Mouse (Mus musculus) limb, embryonic 10.5 days (tissue): ENCODE measurements around the gene Btnl2. TPM values are rescaled to one million over a fixed set of nuclear protein-coding genes. Genes with fewer than 3 reads are reported as not detected.

Source experiments
- DNase-seq: peaks from one replicate; pipeline ENCODE4 v3.0.0-alpha.2; 2017; ENCODE audit warnings: low spot score
- H3K27ac ChIP-seq: fragments of 300-500 bp; sonication (generic); 2 replicates; pipeline ENCODE4 v1.5.1; 2016; ENCODE audit warnings: mild to moderate bottlenecking
- H3K27me3 ChIP-seq: fragments of 300-500 bp; sonication (generic); 2 replicates; pipeline ENCODE4 v1.6.1; 2016; ENCODE audit warnings: low read depth, mild to moderate bottlenecking; ENCODE audit not compliant: poor library complexity, severe bottlenecking
- H3K36me3 ChIP-seq: fragments of 300-500 bp; sonication (generic); 2 replicates; pipeline ENCODE4 v1.6.1; 2016; ENCODE audit warnings: mild to moderate bottlenecking, moderate library complexity
- H3K4me1 ChIP-seq: fragments of 300-500 bp; sonication (generic); 2 replicates; pipeline ENCODE4 v1.6.1; 2016
- H3K4me3 ChIP-seq: fragments of 300-500 bp; sonication (generic); 2 replicates; pipeline ENCODE4 v1.5.1; 2016; ENCODE audit warnings: mild to moderate bottlenecking, moderate library complexity
- H3K9me3 ChIP-seq: fragments of 300-500 bp; sonication (generic); replicated peaks from 2 replicates; pipeline ENCODE4 v1.6.1; 2016; ENCODE audit warnings: mild to moderate bottlenecking
- WGBS: fragments of 180-500 bp; shearing (Covaris S2); methylation state at CpG from one replicate; pipeline ENCODE4 v1.1.7; 2016; 5-methylcytosine and 5-hydroxymethylcytosine counted together
- polyA plus RNA-seq: library from polyadenylated mRNA; unstranded; fragments of >200 nt; fragmentation: Nextera tagmentation; extraction: Ambion mirVana; gene quantifications from 2 replicates; pipeline ENCODE4 v1.2.1, GENCODE M21; 2016

The Btnl2 gene
- polyA plus RNA-seq, 1 experiment from 2014 or later, result not detected

- DNase-seq, result no peak
- no peaks in the 10 kb centered on the region for H3K4me1 ChIP-seq
- WGBS, result 88% methylated on average over 3 of the region's 3 CpGs
- H3K36me3 ChIP-seq, result no peaks in the 10 kb centered on the region
- H3K27me3 ChIP-seq, result no peaks in the 10 kb centered on the region
- no peaks in the 10 kb centered on the region for H3K9me3 ChIP-seq
- H3K27ac ChIP-seq, result no peak overlapping the region
- no peak overlapping the region for H3K4me3 ChIP-seq
These were observed 9.2 kb downstream of the Btnl2 start for GRCm38 (mm10) chr17:34363676-34364310.

DNA sequence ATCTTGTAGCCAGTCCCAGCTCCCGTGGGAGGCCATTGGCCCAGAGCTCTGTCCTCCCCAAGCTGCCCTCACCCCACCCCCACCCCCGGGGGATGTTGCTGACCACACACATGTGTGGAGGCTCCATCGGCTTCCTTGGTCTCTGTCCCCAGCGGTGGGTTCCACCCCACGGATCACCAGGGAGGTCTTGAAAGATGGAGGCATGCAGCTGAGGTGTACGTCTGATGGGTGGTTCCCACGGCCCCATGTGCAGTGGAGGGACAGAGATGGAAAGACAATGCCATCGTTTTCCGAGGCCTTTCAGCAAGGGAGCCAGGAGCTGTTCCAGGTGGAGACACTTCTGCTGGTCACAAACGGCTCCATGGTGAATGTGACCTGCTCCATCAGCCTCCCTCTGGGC lies 10.4 kb downstream of the Btnl2 start:
- H3K27ac ChIP-seq, result no peak overlapping the region
- no peaks in the 10 kb centered on the region for H3K36me3 ChIP-seq
- H3K4me1 ChIP-seq, result no peaks in the 10 kb centered on the region
- no peak overlapping the region for H3K4me3 ChIP-seq
- no peaks in the 10 kb centered on the region for H3K9me3 ChIP-seq
- H3K27me3 ChIP-seq, result no peaks in the 10 kb centered on the region
- WGBS, result 81% methylated on average over 10 of the region's 10 CpGs
- DNase-seq, result no peak

DNA sequence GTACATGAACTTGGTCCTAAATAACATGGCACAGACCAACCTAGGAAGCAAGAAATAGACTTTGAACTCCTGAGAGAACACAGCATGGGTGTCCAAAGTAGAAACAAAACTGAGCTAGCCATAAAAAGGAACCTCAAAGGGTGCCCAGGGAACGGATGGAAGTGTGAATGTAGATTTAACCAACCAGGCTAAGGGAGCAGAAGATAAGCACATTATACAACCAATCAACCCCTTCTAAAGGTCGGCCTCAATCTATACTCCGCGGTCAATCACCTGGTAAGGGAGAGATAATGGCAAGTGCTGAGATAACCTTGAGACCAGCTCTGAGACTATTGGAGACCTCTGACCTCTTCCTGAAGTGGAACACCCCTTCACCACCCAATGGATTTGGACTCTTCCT lies 15.9 kb downstream of the Btnl2 start:
- no peaks in the 10 kb centered on the region for H3K27me3 ChIP-seq
- no peaks in the 10 kb centered on the region for H3K4me1 ChIP-seq
- no peak overlapping the region for H3K27ac ChIP-seq
- no peaks in the 10 kb centered on the region for H3K9me3 ChIP-seq
- 82% methylated on average over 4 of the region's 4 CpGs for WGBS
- H3K4me3 ChIP-seq, result no peak overlapping the region
- H3K36me3 ChIP-seq, result no peaks in the 10 kb centered on the region
- no peak for DNase-seq

DNA sequence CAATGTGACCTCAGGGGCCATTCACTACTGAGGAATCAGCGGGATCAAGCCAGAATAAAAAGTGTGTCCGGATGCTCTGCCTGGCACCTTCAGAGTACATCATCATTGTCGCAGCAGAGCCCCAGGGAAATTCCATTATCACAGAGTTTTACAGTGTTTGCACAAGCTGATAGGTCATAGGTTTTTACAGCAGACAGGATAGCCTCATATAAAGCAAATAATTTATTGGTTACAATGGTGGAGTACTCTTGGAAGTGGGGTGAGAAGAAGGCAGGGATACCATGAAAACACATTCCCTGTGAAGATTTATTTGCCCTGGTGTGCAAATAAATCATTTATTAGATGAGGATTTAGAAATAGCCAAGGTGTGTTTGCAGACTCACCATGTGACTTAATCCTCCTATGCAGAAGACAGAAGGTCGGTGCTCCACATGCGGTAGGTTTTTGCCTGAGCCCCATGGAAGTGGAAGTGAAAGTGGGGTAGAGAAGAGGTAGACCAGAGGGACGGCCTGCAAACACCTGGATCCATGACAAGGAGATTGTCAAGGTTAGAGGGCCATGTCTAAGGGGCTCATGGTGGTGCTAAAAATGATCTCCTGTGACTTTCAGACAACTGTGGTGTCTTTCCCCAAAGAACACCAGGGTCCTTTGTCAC lies 18.6 kb downstream of the Btnl2 start:
- WGBS, result 80% methylated on average over 6 of the region's 6 CpGs

GRCm38 (mm10) chr17:34376847-34377246 lies 22.2 kb downstream of the Btnl2 start, which contains the start of gene Btnl1:
TSS of gene Btnl1 (plus strand) at chr17:34377132.
- no peaks in the 10 kb centered on the region for H3K9me3 ChIP-seq
- WGBS, result 81% methylated on average over 2 of the region's 2 CpGs
- no peak within 1 kb of the TSS for H3K4me3 ChIP-seq
- no peak within 1 kb of the TSS for H3K27ac ChIP-seq
- no peak for DNase-seq
- no peaks in the 10 kb centered on the region for H3K4me1 ChIP-seq
- H3K36me3 ChIP-seq, result no peaks in the 10 kb centered on the region
- H3K27me3 ChIP-seq, result no peaks in the 10 kb centered on the region

More for the DNA sequence above, 18.6 kb downstream of the Btnl2 start:
- no peak overlapping the region for H3K4me3 ChIP-seq
- DNase-seq, result no peak
- no peak overlapping the region for H3K27ac ChIP-seq
- H3K36me3 ChIP-seq, result no peaks in the 10 kb centered on the region
- no peaks in the 10 kb centered on the region for H3K9me3 ChIP-seq
- H3K4me1 ChIP-seq, result no peaks in the 10 kb centered on the region
- no peaks in the 10 kb centered on the region for H3K27me3 ChIP-seq

DNA sequence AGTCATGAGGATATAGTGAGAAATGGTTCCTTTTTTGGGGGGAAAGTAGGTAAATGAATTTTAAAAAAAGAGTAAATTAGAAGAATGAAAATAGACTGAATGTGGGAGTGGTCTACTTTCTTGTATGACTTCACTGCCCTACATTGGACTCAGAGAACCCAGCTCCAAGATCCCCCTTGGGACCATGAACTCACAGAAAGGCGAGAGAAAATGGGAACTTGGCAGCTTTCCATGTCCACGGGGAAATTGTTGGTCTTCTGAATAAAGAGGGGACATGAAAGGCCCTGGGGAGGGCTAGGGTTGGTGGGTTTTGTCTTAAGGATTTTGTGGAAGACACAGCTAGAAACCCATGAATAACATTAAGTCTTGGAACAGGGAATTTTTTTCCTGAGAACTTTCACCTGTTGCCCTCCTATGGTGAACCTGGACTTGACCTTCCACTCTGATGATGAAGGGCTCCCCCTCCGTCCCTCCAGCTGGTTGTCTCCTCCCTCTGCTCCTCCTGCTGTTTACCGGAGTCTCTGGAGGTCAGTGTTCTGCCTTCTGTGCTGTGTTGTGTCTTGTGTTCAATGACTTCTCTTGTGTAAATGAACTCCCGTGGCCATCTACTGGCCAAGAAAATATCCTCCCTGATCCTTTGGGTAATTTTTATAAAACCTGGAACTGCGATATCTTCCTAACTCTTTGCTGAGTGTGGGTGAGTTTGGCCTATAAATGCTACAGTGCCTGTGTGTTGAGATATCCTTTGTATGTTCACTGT lies 23.0 kb downstream of the Btnl2 start:
- no peaks in the 10 kb centered on the region for H3K27me3 ChIP-seq
- no peaks in the 10 kb centered on the region for H3K4me1 ChIP-seq
- no peak overlapping the region for H3K27ac ChIP-seq
- no peak for DNase-seq
- no peaks in the 10 kb centered on the region for H3K36me3 ChIP-seq
- WGBS, result 71% methylated on average over 6 of the region's 6 CpGs
- H3K9me3 ChIP-seq, result no peaks in the 10 kb centered on the region
- no peak overlapping the region for H3K4me3 ChIP-seq

GRCm38 (mm10) chr17:34378716-34379115 lies 24.1 kb downstream of the Btnl2 start:
- H3K27me3 ChIP-seq, result no peaks in the 10 kb centered on the region
- 84% methylated on average over 2 of the region's 2 CpGs for WGBS

GRCm38 (mm10) chr17:34379451-34379850 lies 24.8 kb downstream of the Btnl2 start:
- Histone ChIP-seq H3K4me1 (no peaks in the 10 kb centered on the region), H3K4me3 (no peak overlapping the region), H3K9me3 (no peaks in the 10 kb centered on the region), H3K36me3 (no peaks in the 10 kb centered on the region), H3K27me3 (no peaks in the 10 kb centered on the region), H3K27ac (no peak overlapping the region)
- 88% methylated on average over 7 of the region's 7 CpGs for WGBS
- DNase-seq, result no peak

More at GRCm38 (mm10) chr17:34378716-34379115, 24.1 kb downstream of the Btnl2 start:
- Histone ChIP-seq H3K9me3 (no peaks in the 10 kb centered on the region), H3K4me1 (no peaks in the 10 kb centered on the region), H3K4me3 (no peak overlapping the region), H3K36me3 (no peaks in the 10 kb centered on the region), H3K27ac (no peak overlapping the region)
- DNase-seq, result no peak

DNA sequence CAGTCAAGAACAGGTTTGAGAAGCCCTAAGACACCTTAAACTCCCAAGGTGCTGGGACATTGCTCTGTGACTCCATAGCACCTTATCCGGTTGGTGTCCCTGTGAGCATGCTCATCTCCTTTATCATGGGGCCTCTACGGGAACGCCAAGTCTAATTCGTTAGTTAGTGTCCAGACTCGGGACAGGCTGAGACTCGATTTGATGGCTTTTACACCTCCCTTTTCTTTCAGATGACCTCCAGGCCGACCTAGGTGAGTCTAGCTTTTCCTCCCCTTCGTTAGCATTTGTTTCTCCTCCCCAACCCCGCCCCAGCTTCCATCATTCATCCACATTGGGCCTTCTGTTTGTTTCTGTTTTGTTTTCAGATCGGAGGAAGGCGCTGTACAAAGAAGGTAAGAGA lies 27.3 kb downstream of the Btnl2 start:
- DNase-seq, result no peak
- Histone ChIP-seq H3K9me3 (no peaks in the 10 kb centered on the region), H3K36me3 (no peaks in the 10 kb centered on the region), H3K27me3 (no peaks in the 10 kb centered on the region), H3K4me3 (no peak overlapping the region), H3K4me1 (no peaks in the 10 kb centered on the region), H3K27ac (no peak overlapping the region)
- WGBS, result 76% methylated on average over 11 of the region's 11 CpGs

GRCm38 (mm10) chr17:34383212-34383611 lies 28.6 kb downstream of the Btnl2 start:
- Histone ChIP-seq H3K9me3 (no peaks in the 10 kb centered on the region), H3K4me1 (no peaks in the 10 kb centered on the region), H3K27me3 (no peaks in the 10 kb centered on the region), H3K4me3 (no peak overlapping the region), H3K36me3 (no peaks in the 10 kb centered on the region), H3K27ac (no peak overlapping the region)
- WGBS, result 76% methylated on average over 7 of the region's 7 CpGs
- DNase-seq, result no peak

- H3K36me3 ChIP-seq, result no peaks in the 10 kb centered on the region
- 72% methylated on average over 3 of the region's 3 CpGs for WGBS
- no peaks in the 10 kb centered on the region for H3K9me3 ChIP-seq
- no peak for DNase-seq
- H3K4me1 ChIP-seq, result no peaks in the 10 kb centered on the region
- no peaks in the 10 kb centered on the region for H3K27me3 ChIP-seq
- no peak overlapping the region for H3K27ac ChIP-seq
- no peak overlapping the region for H3K4me3 ChIP-seq
These were observed 30.1 kb downstream of the Btnl2 start for GRCm38 (mm10) chr17:34384699-34385098.

- WGBS, result 91% methylated on average over 2 of the region's 2 CpGs
- no peak overlapping the region for H3K4me3 ChIP-seq
These were observed 32.0 kb downstream of the Btnl2 start for GRCm38 (mm10) chr17:34386656-34387055.

DNA sequence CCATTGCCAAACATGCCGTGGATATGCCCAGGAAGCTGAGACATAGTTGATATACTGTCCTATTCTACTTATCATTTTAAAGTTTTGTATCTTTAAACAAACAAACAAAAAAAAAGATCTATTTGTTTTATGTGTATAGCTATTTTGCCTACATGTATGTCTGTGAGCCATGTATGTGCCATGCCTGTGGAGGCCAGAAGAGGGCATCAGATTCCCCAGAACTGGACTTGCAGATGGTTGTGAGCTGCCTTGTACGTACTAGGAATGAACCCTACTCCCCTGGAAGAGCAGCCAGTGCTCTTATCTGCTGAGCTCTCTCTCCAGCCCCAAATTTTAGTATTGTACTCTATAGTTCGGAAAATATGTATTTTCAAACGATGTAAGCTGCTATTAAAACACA lies 33.9 kb downstream of the Btnl2 start:
- 33% methylated on average over 4 of the region's 4 CpGs for WGBS
- Histone ChIP-seq H3K4me3 (no peak overlapping the region), H3K36me3 (no peaks in the 10 kb centered on the region), H3K4me1 (peaks cover 5% of the 10 kb centered on the region; the same call in 1 of the 2 replicates), H3K27me3 (peaks cover 13% of the 10 kb centered on the region), H3K27ac (no peak overlapping the region), H3K9me3 (no peaks in the 10 kb centered on the region)
- DNase-seq, result peak; percentile 50

More at GRCm38 (mm10) chr17:34386656-34387055, 32.0 kb downstream of the Btnl2 start:
- Histone ChIP-seq H3K4me1 (peaks cover 1% of the 10 kb centered on the region; the same call in 1 of the 2 replicates), H3K27ac (no peak overlapping the region), H3K36me3 (no peaks in the 10 kb centered on the region), H3K9me3 (no peaks in the 10 kb centered on the region), H3K27me3 (peaks cover 9% of the 10 kb centered on the region)
- no peak for DNase-seq
